Mouse (Mus musculus): ENCODE data around the gene Stab2. TPM values are rescaled to one million over a fixed set of nuclear protein-coding genes. Genes with fewer than 3 reads are reported as not detected.
A peak's percentile ranks its signal among the peaks of the same experiment; 100 is the strongest.

The Stab2 gene
- total RNA-seq, 2 experiments from 2014 or later: 0.04 to 1.9 TPM

- no peak for ATAC-seq (ENCODE audit: poor library complexity, severe bottlenecking)
These were observed 178.3 kb downstream of the Stab2 start for GRCm38 (mm10) chr10:86829515-86829914.

DNA sequence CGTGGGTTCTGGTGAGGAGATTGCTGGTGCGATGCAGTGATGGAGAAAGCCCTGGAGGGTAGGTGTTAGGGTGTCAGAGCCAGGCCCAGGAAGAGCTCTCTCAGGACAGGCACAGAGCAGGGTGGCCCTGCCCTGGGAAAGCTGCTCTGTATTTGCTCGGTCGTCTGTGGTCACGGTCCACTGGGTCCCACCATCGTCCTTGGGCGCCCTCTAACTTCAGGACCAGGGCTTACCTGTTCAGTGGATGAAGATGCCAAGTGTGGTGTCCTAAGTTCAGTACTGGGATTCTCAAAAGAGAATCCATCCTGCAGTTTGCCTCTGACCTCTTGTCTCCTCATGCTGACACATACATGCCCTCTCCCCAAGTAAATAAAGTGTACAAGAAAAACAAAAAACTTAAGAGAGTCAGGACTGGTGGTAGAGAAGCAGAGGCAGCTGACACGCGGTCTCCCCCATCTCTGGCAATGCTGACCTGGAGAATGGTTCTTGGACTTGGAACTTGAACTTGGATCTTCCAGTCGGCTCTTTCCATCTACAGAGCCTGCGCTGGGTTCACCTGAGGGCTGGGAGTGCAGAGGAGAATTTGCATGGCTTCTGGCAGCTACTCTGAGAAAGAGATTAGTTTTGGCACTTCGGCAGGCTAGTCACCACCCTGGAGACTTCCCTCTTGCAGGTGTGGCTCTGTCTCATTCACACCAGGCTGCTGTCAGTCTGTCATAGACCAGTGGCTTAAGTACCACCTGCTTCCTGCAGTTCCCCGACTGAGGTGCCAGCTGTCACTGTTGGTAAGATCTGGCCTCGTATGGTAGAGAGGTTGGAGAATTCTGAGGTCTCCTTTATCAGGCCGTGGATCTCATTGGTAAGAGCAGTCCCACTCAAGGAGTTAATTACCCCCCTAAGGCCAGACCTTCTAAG is 179.3 kb downstream of the Stab2 start:
- no peak for ATAC-seq (ENCODE audit: poor library complexity, severe bottlenecking)

DNA sequence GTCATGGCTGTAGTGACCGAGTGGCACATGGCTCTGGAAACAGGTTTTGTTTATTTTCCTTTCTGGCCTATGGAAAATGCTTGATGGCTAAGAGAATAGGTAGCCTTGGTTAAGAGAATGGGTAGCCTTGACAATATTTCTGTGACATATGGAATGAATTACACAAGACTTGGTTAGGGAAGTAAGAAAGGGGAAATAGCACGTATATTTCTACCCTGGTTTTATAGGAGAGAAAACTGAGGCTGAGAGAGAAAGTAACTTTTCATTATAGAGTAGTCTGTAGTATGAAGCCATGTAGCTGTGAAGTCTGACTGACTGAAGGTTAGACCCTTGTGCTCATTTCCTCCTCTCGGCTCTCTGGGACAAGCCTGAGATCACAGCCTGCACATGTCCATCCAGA is 180.9 kb downstream of the Stab2 start:
- peak; percentile 73 for ATAC-seq (ENCODE audit: poor library complexity, severe bottlenecking)

DNA sequence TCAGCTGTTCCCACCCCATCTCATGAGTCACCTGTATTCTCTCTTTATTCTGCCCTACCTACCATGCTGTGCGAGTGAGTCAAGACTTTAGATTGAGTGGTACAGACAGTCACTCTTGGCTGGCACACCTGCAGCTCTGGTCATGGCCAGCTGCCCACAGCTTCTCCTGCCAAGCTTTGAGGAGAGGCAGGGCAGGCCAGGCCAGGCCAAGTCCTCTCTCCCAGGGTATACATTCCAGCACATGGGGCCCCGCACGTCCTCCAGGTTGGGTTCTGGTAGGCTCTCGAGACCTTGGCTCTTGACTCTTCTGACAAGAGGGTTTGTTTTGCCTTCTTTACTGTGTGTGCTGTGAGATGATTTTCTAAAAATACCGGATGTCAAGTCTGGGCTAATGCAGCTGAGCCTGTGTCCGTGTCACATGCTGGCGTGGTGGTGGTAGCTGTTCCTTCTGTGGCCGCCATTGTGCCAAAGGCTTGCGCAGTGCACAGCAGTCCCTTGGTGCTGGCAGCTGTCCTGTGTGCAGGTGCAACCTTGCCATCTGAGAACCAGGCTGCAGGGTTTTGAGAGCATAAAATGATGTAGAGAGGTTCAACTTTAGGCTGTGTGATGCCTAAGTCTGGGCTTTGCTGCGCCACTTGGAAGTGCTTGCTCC is 181.8 kb downstream of the Stab2 start:
- no peak for ATAC-seq (ENCODE audit: poor library complexity, severe bottlenecking)

DNA sequence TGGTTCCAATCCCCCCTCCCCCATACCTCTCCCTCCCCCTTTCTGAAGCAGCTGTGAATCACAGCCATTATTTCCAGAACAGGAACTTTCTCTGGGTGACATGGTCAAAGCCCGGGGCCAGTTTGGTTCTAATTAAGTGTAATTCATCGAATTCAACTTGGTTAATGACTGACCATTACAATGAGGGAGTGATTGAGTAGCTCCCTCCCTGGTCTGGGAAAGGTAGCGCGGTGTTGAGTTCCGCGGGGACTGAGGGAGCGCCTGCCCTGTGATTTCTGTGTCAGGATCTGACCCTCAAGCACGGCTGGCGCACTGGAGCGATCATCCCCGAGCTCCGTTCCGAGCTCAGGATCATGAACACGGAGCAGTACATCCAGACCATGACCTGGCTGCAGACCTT is 183.0 kb downstream of the Stab2 start:
- ATAC-seq (ENCODE audit: poor library complexity, severe bottlenecking): no peak

DNA sequence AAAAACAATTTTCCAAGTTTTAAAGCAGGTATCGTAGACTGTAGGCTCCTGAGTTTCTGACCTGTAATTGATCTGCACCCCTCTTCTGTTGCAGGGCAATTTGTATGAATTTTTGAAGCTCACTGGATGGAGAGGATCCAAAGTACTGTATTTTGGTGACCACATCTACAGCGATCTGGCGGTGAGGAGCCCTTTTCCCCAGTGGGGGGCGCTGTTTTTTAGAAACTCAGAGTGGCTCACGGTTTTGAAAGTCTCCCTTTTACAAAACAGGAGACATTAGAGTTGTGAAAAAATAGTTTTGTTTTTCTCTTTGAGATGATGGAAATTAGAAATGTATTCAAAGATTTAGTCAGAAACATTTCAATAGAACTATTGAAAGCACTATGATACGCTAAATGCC is 183.7 kb downstream of the Stab2 start:
- no peak for ATAC-seq (ENCODE audit: poor library complexity, severe bottlenecking)

DNA sequence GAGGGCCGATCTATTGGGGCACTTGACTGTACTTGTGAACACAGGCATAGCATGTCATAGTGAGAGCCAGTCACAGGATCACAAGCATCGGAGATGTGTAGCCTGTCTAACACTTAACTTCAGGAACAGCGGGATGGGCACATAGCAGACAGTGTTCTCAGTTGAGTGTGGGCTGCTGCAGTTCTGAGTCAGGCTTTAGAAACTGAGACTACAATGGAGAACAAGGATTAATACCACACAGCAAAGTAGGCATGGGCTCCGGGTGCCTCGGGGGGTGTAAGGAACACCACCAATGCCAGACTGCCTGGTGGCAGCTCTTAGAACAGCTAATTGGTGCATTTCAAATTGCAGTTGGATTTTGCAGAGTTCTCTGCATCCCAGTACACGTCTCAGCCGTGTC is 186.8 kb downstream of the Stab2 start:
- ATAC-seq (ENCODE audit: poor library complexity, severe bottlenecking): no peak

- ATAC-seq (ENCODE audit: poor library complexity, severe bottlenecking): no peak
These were observed 188.1 kb downstream of the Stab2 start for GRCm38 (mm10) chr10:86819649-86820165.

- 0 out of 2 replicates have a peak, but pooled peaks have one; percentile 28 for ATAC-seq (ENCODE audit: poor library complexity, severe bottlenecking)
These were observed 192.7 kb downstream of the Stab2 start for GRCm38 (mm10) chr10:86815133-86815532.

- ATAC-seq (ENCODE audit: poor library complexity, severe bottlenecking): no peak
These were observed 193.3 kb downstream of the Stab2 start for GRCm38 (mm10) chr10:86814292-86815131.

- no peak for ATAC-seq (ENCODE audit: poor library complexity, severe bottlenecking)
These were observed 197.2 kb downstream of the Stab2 start for GRCm38 (mm10) chr10:86810612-86811011.

GRCm38 (mm10) chr10:86810000-86810399 is 197.8 kb downstream of the Stab2 start:
- no peak for ATAC-seq (ENCODE audit: poor library complexity, severe bottlenecking)

DNA sequence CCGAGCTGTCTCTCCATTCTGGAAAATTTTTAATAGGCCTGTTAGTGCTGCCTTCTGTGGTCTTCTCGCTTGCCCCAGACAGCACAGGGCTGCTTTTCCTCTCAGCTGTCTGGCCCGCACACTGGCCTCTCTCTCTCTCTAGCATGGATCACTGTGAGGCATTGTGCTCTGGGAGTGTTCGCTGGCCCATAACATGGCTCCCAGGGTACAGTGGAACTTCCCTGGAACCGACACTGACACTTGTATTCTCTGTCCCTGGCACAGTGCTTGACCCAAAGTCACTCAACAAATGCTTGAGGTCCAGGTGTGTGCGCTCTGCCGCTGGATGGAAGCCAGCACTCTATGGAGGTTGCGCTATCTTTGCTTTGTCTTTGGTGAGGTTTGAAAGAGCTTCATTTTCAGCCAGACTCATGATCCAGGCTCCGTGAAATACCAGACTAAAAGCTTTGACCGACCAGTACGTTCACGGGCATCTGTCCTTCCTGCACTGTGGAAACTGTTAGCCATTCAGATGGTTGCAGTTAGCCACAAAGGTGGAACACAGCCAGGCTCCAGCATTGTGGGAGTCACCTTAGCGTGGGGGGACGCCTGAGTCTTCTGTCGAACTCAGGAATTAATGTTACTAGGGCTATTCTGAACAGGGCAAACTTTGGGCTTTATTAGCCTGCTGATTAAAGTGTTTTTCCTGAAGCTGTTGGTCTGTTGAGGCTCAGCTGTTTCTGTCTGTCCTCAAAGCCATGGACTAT is 199.6 kb downstream of the Stab2 start:
- ATAC-seq (ENCODE audit: poor library complexity, severe bottlenecking): no peak

GRCm38 (mm10) chr10:86807362-86807761 is 200.5 kb downstream of the Stab2 start:
- no peak for ATAC-seq (ENCODE audit: poor library complexity, severe bottlenecking)

DNA sequence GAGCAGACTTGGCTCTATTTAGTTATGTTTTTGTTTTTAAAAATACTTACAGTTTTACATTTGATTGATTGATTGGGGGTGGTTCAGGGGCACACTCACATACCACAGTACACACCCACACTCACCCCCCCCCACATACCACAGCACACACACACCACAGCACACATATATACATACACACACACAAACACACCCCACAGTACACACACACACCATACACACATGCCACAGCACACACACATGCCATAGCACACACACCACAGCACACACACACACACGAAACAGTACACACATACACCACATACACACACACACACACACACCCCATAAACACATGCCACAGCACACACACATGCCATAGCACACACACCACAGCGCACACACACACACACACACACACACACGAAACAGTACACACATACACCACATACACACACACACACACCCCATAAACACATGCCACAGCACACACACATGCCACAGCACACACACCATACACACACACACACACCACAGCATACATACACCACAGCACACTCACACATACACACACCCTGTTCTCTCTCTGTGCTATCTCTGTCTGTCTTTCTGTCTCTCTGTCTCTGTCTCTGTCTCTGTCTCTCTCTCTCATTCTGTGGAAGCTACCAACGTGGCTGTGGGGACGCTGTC is 211.6 kb downstream of the Stab2 start:
- ATAC-seq (ENCODE audit: poor library complexity, severe bottlenecking): no peak

DNA sequence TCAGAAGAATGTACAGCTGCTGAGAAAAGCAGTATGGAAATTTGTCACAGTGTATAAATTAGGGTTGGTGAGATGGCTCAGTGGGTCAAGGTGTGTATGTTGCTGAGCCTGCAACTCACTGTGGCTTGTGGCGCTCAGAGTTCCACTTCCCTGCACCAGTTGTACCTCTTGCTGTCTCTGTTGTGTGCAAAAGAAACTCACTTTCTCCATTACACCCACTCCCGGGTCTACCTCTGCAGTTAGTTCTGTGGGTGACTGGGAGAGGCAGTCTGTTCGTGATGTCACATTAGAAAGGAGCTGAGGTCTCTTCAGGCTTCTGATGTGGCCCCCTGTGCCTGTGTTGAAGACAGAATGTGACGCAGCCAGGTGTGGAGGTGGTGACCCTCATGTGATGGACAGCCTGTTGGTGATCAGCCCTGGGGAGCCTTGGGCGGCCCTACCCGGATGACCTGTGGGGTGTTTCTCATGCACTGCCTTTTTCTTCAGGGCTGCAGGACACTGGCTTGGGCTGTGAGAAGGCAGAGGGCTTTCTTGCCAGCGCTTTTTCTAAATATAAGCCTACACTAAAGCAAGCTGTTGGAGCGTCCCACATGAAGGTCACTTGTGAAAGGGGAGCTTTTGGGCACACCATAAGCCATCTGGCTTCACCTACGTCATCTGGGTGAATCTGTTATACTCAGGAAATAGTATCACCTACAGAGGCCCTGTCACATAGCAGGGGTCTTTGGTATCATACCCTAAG is 212.9 kb downstream of the Stab2 start:
- no peak for ATAC-seq (ENCODE audit: poor library complexity, severe bottlenecking)

DNA sequence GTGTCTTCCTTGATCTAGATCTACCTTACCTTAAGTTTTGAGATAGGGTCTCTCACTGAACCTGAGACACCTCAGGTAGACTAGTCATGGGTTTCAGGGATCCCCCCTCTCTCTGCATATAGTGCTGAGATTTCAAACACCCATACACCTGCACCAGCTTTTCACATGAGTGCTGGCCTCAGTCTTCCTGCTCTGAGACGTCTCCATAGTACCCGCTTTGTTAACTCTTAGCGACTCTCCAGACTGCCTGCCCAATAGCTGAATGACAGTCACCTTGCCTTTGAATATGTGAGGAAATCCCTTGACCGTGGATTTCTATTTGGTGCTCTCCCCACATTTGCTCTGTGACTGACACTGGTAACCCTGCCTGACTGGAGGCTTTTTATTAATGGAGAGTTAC is 213.6 kb downstream of the Stab2 start:
- no peak for ATAC-seq (ENCODE audit: poor library complexity, severe bottlenecking)

GRCm38 (mm10) chr10:86793509-86793951 is 214.3 kb downstream of the Stab2 start:
- no peak for ATAC-seq (ENCODE audit: poor library complexity, severe bottlenecking)

All from megakaryocyte, adult 5-6 weeks (primary cell).